Mouse (Mus musculus): ENCODE results near the gene Apoa2.

Apoa2 gene

GRCm38 (mm10) chr1:171260316-171260715 lies 35.5 kb downstream of the Apoa2 start:
- no peak for DNase-seq (ENCODE audit: low spot score in 2 of 2)

- DNase-seq (ENCODE audit: low spot score in 2 of 2): no peak
Observed at GRCm38 (mm10) chr1:171262594-171263130, 37.8 kb downstream of the Apoa2 start.

- no peak for DNase-seq (ENCODE audit: low spot score in 2 of 2)
Observed at GRCm38 (mm10) chr1:171263185-171263611, 38.3 kb downstream of the Apoa2 start.

GRCm38 (mm10) chr1:171263666-171264461 lies 39.0 kb downstream of the Apoa2 start:
- no peak for DNase-seq (ENCODE audit: low spot score in 2 of 2)

GRCm38 (mm10) chr1:171265971-171266744 lies 41.3 kb downstream of the Apoa2 start:
- no peak for DNase-seq (ENCODE audit: low spot score in 2 of 2)

GRCm38 (mm10) chr1:171268341-171268740 lies 43.5 kb downstream of the Apoa2 start:
- DNase-seq (ENCODE audit: low spot score in 2 of 2): no peak

- peak; percentile 98 to 99 for DNase-seq (ENCODE audit: low spot score in 2 of 2)
Observed at GRCm38 (mm10) chr1:171269848-171270572, 45.2 kb downstream of the Apoa2 start, which contains the start of gene B4galt3. B4galt3 (plus strand) TSS chr1:171270328.

- peak in 1 of 2 experiments; percentile 74 for DNase-seq (ENCODE audit: low spot score in 2 of 2)
Observed at GRCm38 (mm10) chr1:171270573-171270900, 45.7 kb downstream of the Apoa2 start.

- DNase-seq (ENCODE audit: low spot score in 2 of 2): no peak
Observed at GRCm38 (mm10) chr1:171271196-171271595, 46.3 kb downstream of the Apoa2 start.

GRCm38 (mm10) chr1:171271622-171272021 lies 46.8 kb downstream of the Apoa2 start:
- peak in 1 of 2 experiments; percentile 64 for DNase-seq (ENCODE audit: low spot score in 2 of 2)

- no peak for DNase-seq (ENCODE audit: low spot score in 2 of 2)
Observed at GRCm38 (mm10) chr1:171272086-171272485, 47.2 kb downstream of the Apoa2 start.

- no peak for DNase-seq (ENCODE audit: low spot score in 2 of 2)
Observed at GRCm38 (mm10) chr1:171274171-171274570, 49.3 kb downstream of the Apoa2 start.

- DNase-seq (ENCODE audit: low spot score in 2 of 2): peak in 1 of 2 experiments; percentile 55
Observed at GRCm38 (mm10) chr1:171275144-171275734, 50.4 kb downstream of the Apoa2 start.
